Mouse (Mus musculus): ENCODE results near the gene Gpr87. TPM values are rescaled to one million over a fixed set of nuclear protein-coding genes. Genes with fewer than 3 reads are reported as not detected.

Gene Gpr87
- not detected in 2 replicates for polyA plus RNA-seq (2012; ENCODE audit: low replicate concordance)

DNA sequence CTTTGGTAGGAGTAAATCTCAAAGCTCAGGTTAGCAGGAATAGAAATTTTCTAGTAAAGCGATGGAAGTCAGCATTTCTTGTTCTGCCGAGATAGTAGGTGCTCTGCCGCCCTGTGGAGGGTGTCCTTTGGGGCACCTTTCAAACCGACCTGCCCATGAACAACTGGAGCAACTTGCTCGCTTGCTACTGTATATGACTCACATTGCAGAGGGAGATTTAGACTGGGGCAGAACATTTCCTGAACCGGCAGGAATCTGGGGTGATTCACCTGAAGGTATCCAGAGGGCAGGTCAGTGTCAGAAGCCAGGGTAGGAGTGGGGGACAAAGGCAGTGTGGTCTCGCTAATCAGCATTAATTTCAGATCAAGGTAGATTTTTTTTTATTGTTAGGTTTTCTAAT, at the start of gene Gpr87:
Gpr87 (minus strand) TSS at position 167 of the 400 bp plus-strand sequence.

GRCm38 (mm10) chr3:59210727-59211126, 15.8 kb upstream of the Gpr87 start, which contains the start of gene P2ry13:
P2ry13 (minus strand) TSS chr3:59210882.

GRCm38 (mm10) chr3:59153424-59153823, 41.5 kb downstream of the Gpr87 start, which contains the start of gene P2ry14:
P2ry14 (minus strand) TSS chr3:59153618.

Other genes with a start within 250 kb of the Gpr87 start
- gene Med12l, start 189.3 kb downstream of the Gpr87 start, polyA plus RNA-seq (2012; ENCODE audit: low replicate concordance) = 0.77 and 1.5 TPM in 2 replicates
- 11.1 and 22.9 TPM in 2 replicates for gene Gpr171, start 93.3 kb downstream of the Gpr87 start, polyA plus RNA-seq (2012; ENCODE audit: low replicate concordance)
- 0.65 and 1.1 TPM in 2 replicates for gene P2ry14, start 41.5 kb downstream of the Gpr87 start, polyA plus RNA-seq (2012; ENCODE audit: low replicate concordance)
- 1.2 and 2.3 TPM in 2 replicates for gene P2ry13, start 15.8 kb upstream of the Gpr87 start, polyA plus RNA-seq (2012; ENCODE audit: low replicate concordance)
- 0.79 and 0.90 TPM in 2 replicates for gene P2ry12, start 67.8 kb upstream of the Gpr87 start, polyA plus RNA-seq (2012; ENCODE audit: low replicate concordance)
- 0.01 TPM in 1 of 2 replicates, not detected in the other for gene Igsf10, start 149.3 kb upstream of the Gpr87 start, polyA plus RNA-seq (2012; ENCODE audit: low replicate concordance)

Measured in hematopoietic multipotent progenitor cell, adult 10-12 weeks (in vitro differentiated cells).